Mouse (Mus musculus): ENCODE measurements around the gene Shisa6. TPM values are rescaled to one million over a fixed set of nuclear protein-coding genes. Genes with fewer than 3 reads are reported as not detected.
"Not testable (repeated sequence)": the region's sequence is repeated elsewhere in the genome, so short reads cannot be mapped to it uniquely, and the experiment has no call there.

The Shisa6 gene
- polyA plus RNA-seq, 1 experiment from 2014 or later: 0.09 TPM

DNA sequence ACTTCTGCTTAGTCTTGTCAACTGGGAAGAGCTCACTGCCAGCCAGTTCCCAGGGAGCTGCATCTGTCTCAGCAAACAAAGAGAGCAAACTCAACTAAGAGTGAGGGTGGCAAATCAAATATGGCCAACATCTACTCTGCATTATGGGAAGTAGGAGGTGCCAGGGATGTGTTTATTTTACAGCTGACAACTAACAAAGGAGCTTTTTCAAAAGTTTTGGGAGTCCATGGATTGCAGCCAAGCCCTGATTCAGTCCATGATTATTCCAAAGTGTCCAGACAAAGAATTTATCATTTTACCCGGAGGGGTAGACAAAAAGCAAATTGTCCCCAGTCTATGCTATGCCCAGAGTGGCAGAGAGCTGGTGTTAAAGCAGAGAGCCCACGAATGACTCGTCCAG, 107.5 kb downstream of the Shisa6 start:
- no peaks in the 10 kb centered on the region for H3K27me3 ChIP-seq (ENCODE audit: poor library complexity, severe bottlenecking)
- DNase-seq (ENCODE audit: extremely low spot score, low spot score): no peak
- WGBS: 84% methylated on average over 3 of the region's 3 CpGs
- 0 out of 2 replicates have a peak, but pooled peaks cover 3% of the 10 kb centered on the region for H3K9me3 ChIP-seq
- H3K4me3 ChIP-seq: no peak overlapping the region
- no peaks in the 10 kb centered on the region for H3K4me1 ChIP-seq
- no peak overlapping the region for H3K27ac ChIP-seq
- no peaks in the 10 kb centered on the region for H3K36me3 ChIP-seq (replicated peaks)

DNA sequence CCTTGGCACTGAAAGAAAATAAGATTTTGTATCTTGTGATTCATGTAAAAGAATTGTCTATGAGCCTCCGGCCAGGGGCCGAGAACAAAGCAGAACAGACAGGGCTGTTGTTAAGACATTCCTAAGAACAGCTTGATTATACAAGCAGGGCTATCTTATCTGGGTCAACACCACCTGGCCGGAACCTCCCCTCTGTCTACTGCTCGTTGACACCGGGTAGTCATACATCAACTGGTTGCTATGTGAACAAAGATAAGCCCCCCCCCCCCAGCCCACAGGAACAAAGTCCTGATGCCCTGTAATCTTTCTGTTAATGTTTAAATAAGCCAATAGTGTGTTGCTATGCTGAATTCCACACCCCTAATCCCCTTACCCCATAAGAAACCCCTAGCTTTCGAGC, 117.0 kb downstream of the Shisa6 start:
- not testable (repeated sequence) for H3K27ac ChIP-seq; H3K36me3 ChIP-seq (replicated peaks); H3K4me1 ChIP-seq; DNase-seq (ENCODE audit: extremely low spot score, low spot score); H3K4me3 ChIP-seq; H3K9me3 ChIP-seq; H3K27me3 ChIP-seq (ENCODE audit: poor library complexity, severe bottlenecking)
- 92% methylated on average over 6 of the region's 6 CpGs for whole genome bisulfite sequencing

- H3K4me1 ChIP-seq: peaks cover 6% of the 10 kb centered on the region
- DNase-seq (ENCODE audit: extremely low spot score, low spot score): no peak
- H3K4me3 ChIP-seq: no peak overlapping the region
Observed at GRCm38 (mm10) chr11:66400036-66400435, 125.7 kb downstream of the Shisa6 start.

DNA sequence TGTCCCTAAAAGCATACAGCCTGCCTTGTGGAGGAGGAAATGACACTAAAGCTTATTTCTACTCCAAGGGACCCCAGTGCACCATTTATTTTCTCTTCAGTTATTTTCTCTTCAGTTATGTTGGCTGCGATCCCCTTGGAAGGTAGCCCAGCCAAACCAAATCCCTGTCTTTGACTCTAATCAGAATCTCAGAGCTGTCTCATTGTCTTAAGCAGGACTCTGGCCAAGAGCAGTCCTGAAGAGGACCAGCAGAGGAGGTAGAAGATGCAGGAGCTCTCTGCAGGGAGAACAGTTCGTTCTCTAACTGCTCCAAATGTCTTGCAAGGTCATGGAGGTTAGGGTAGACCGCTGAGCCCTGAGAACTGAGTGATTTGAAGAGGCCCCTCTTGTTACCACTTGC, 138.2 kb downstream of the Shisa6 start:
- Histone ChIP-seq H3K27ac (no peak overlapping the region), H3K4me3 (no peak overlapping the region), H3K36me3 (replicated peaks) (no peaks in the 10 kb centered on the region), H3K9me3 (no peaks in the 10 kb centered on the region), H3K4me1 (0 out of 2 replicates have a peak, but pooled peaks cover 3% of the 10 kb centered on the region), H3K27me3 (ENCODE audit: poor library complexity, severe bottlenecking) (no peaks in the 10 kb centered on the region)
- DNase-seq (ENCODE audit: extremely low spot score, low spot score): no peak
- 84% methylated on average over 3 of the region's 3 CpGs for whole genome bisulfite sequencing

More at GRCm38 (mm10) chr11:66400036-66400435, 125.7 kb downstream of the Shisa6 start:
- no peak overlapping the region for H3K27ac ChIP-seq
- no peaks in the 10 kb centered on the region for H3K9me3 ChIP-seq
- H3K27me3 ChIP-seq (ENCODE audit: poor library complexity, severe bottlenecking): no peaks in the 10 kb centered on the region
- 64% methylated on average over 7 of the region's 7 CpGs for WGBS
- no peaks in the 10 kb centered on the region for H3K36me3 ChIP-seq (replicated peaks)

- H3K36me3 ChIP-seq (replicated peaks): no peaks in the 10 kb centered on the region
- no peaks in the 10 kb centered on the region for H3K27me3 ChIP-seq (ENCODE audit: poor library complexity, severe bottlenecking)
- peaks cover 6% of the 10 kb centered on the region for H3K4me1 ChIP-seq
- DNase-seq (ENCODE audit: extremely low spot score, low spot score): no peak
- no peaks in the 10 kb centered on the region for H3K9me3 ChIP-seq
- H3K27ac ChIP-seq: no peak overlapping the region
- 78% methylated on average over 3 of the region's 3 CpGs for WGBS
- H3K4me3 ChIP-seq: no peak overlapping the region
Observed at GRCm38 (mm10) chr11:66371796-66372195, 154.0 kb downstream of the Shisa6 start.

GRCm38 (mm10) chr11:66369764-66370163, 156.0 kb downstream of the Shisa6 start:
- 93% methylated on average over 4 of the region's 4 CpGs for WGBS
- Histone ChIP-seq H3K36me3 (replicated peaks) (no peaks in the 10 kb centered on the region), H3K4me1 (peaks cover 6% of the 10 kb centered on the region), H3K27ac (no peak overlapping the region), H3K9me3 (no peaks in the 10 kb centered on the region), H3K4me3 (no peak overlapping the region), H3K27me3 (ENCODE audit: poor library complexity, severe bottlenecking) (no peaks in the 10 kb centered on the region)
- no peak for DNase-seq (ENCODE audit: extremely low spot score, low spot score)

DNA sequence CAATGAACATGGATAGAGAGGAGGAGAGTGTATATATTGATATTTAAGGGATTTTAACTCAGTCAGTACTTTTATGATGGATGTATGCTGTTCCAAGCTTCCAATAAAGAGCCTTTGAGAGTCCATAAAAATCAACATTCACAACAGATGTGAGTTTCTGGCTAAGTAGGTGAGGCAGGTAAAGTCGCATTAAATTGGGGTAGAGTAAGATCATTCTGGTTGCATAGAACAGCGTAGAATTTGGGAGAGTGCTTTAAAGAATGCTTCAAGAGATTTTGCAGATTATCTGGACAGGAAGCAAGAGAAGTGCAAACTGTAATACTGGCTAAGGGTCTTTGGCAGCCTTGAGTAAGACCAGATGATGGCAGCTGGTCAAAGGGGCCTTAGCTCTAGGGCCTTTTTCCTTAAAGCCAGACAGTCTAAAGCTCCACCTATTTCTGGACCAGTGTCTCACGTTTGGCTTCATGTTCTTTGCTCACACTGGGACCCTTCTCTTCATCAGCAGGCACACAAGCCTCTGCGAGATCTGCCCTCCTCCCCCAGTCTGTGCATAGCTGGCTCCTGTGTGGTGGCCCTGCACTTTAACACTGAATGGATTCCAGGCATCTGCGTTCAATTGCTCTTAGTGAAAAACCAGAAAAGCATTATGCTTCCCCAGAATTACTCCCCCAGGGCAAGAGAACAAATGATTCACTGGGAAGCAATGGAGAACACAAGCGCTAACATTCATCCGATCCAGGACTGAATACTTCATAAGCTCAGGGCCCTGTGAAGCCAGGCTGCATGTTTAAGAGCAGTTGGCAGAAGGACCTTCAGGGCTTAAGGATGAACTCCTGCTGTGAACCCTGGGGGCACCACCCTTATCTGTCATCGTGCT, 158.7 kb downstream of the Shisa6 start:
- Histone ChIP-seq H3K9me3 (no peaks in the 10 kb centered on the region), H3K27ac (no peak overlapping the region), H3K4me3 (no peak overlapping the region), H3K36me3 (replicated peaks) (no peaks in the 10 kb centered on the region), H3K4me1 (peaks cover 6% of the 10 kb centered on the region), H3K27me3 (ENCODE audit: poor library complexity, severe bottlenecking) (no peaks in the 10 kb centered on the region)
- WGBS: 61% methylated on average over 8 of the region's 8 CpGs
- no peak for DNase-seq (ENCODE audit: extremely low spot score, low spot score)

DNA sequence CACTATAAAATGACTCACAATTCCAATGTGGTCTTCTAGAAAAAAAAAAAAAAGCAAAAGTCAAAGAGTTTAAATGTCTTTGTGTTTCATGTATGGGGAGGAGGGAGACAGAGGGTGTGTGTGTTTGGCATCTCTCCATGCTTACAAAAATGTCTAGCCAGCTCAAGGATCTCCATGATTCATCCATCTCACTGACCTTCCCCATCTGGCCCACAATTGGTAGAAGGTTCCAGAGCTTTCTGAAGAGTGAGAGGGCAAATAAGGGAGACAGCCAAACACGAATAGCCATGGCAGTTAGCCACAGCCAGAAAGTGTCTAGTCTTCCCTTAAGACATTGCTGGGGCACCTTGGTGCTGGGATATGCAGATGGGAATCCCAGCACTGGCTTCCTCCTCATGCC, 166.0 kb downstream of the Shisa6 start:
- Histone ChIP-seq H3K27me3 (ENCODE audit: poor library complexity, severe bottlenecking) (no peaks in the 10 kb centered on the region), H3K9me3 (no peaks in the 10 kb centered on the region), H3K4me1 (no peaks in the 10 kb centered on the region), H3K4me3 (no peak overlapping the region), H3K27ac (no peak overlapping the region), H3K36me3 (replicated peaks) (no peaks in the 10 kb centered on the region)
- WGBS: 94% methylated on average over 1 of the region's 1 CpGs
- no peak for DNase-seq (ENCODE audit: extremely low spot score, low spot score)

DNA sequence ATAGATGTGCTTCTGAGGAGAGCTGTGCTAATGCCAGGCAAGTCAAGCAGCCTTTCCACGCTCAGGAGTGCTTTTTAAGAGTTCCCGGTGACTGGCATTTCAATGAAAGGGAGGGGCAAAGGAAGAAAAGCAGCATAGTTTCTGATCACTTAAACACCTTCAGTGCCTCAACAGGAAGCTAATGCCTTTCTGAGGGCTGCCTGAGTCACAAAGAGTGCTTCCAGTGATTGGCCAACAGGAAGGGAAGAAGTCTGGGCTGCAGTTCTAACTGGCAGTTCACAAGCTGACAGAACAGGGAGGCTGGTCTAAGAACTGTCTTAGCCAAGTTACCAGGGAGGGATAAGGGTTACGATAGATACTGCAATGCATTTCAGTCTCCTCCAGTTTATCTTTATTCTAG, 180.9 kb downstream of the Shisa6 start:
- Histone ChIP-seq H3K27me3 (ENCODE audit: poor library complexity, severe bottlenecking) (no peaks in the 10 kb centered on the region), H3K4me1 (no peaks in the 10 kb centered on the region), H3K4me3 (no peak overlapping the region), H3K36me3 (replicated peaks) (no peaks in the 10 kb centered on the region), H3K27ac (no peak overlapping the region), H3K9me3 (no peaks in the 10 kb centered on the region)
- no peak for DNase-seq (ENCODE audit: extremely low spot score, low spot score)
- WGBS: 51% methylated on average over 3 of the region's 3 CpGs

DNA sequence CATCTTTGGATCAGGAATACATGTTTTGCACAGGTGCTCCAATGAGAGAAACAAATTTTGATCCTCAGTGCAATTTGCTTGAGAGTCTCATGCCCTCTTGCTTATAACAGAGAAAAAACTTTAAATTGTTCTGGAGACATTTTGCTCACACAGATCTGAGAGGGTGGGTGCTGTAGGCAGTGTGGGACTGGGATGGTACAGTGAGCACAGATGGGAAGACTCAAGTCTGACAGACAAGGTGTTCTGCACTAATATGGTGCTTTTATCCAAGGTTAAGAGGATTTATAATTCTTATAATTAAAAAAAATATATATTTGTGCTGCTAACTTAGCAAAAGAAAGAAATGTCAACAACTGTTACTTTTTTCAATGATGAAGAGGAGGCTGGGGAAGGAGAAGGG, 189.5 kb downstream of the Shisa6 start:
- no peaks in the 10 kb centered on the region for H3K27me3 ChIP-seq (ENCODE audit: poor library complexity, severe bottlenecking)
- H3K27ac ChIP-seq: no peak overlapping the region
- no peak overlapping the region for H3K4me3 ChIP-seq
- H3K9me3 ChIP-seq: 0 out of 2 replicates have a peak, but pooled peaks cover 4% of the 10 kb centered on the region
- no peak for DNase-seq (ENCODE audit: extremely low spot score, low spot score)
- no peaks in the 10 kb centered on the region for H3K36me3 ChIP-seq (replicated peaks)
- no peaks in the 10 kb centered on the region for H3K4me1 ChIP-seq

DNA sequence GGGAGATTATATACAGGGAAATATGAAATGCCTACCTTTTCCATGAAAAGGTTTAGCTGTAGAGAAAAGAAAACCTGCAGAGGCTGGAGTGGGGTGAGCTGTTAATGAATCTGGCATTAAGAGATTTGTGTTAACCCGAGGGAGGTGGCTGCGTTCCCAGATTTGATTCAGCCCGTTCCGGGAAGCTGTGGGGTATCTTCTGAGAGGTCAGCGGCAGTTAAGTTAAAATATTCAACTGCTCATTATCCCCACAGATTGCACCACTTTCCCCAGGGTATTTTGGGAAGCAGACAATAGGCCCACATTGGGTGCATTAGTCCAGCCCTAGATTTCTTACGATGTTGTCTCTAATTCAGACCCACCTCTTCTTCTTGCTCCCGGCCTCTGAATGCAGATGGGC, 213.0 kb downstream of the Shisa6 start:
- no peaks in the 10 kb centered on the region for H3K36me3 ChIP-seq (replicated peaks)
- H3K27me3 ChIP-seq (ENCODE audit: poor library complexity, severe bottlenecking): no peaks in the 10 kb centered on the region
- no peaks in the 10 kb centered on the region for H3K4me1 ChIP-seq
- no peak overlapping the region for H3K4me3 ChIP-seq
- DNase-seq (ENCODE audit: extremely low spot score, low spot score): no peak
- H3K9me3 ChIP-seq: no peaks in the 10 kb centered on the region
- H3K27ac ChIP-seq: no peak overlapping the region
- WGBS: 85% methylated on average over 7 of the region's 7 CpGs

DNA sequence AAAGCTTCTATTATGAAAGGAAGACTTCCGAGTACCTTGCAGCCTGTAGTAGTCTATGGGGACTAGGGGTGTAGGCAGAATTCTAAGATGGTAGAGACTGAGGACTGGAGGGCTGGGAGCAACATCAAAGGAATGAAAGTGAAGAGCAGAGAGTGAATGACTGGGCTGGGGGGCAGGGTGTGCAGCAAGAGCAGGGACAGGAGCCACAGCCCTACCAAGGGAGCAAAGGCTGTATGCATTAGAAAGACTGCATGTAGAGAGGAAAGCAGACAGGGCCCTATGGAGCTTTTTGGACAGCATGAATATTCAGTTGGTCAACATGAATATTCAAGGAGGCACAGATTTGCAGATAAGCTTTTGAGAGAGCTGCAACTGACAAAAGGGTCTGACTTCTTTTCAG, 221.4 kb downstream of the Shisa6 start:
- Histone ChIP-seq H3K4me1 (no peaks in the 10 kb centered on the region), H3K27ac (no peak overlapping the region), H3K27me3 (ENCODE audit: poor library complexity, severe bottlenecking) (no peaks in the 10 kb centered on the region), H3K36me3 (replicated peaks) (no peaks in the 10 kb centered on the region), H3K4me3 (no peak overlapping the region), H3K9me3 (no peaks in the 10 kb centered on the region)
- no peak for DNase-seq (ENCODE audit: extremely low spot score, low spot score)
- WGBS: 85% methylated on average over 1 of the region's 1 CpGs

DNA sequence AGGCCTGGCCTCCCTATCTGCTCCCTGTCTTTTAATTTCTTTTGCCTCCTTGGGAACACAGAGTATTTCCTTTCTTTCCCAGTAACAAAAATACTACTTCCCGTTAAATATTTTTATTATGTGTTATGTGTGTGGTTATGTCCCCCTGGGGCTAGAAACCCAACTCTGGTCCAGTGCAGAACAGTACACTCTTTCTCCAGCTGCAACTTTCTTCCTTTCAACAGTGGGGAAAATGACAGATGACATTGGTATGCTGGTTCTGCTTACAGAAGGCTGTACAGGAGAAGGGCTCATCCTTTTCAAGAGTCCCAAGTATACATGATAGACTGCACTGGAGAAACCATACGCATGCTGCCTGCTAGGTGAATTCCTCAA, 251.1 kb downstream of the Shisa6 start:
- H3K4me1 ChIP-seq: peaks cover 8% of the 10 kb centered on the region
- H3K27me3 ChIP-seq (ENCODE audit: poor library complexity, severe bottlenecking): no peaks in the 10 kb centered on the region
- DNase-seq (ENCODE audit: extremely low spot score, low spot score): no peak
- no peak overlapping the region for H3K27ac ChIP-seq
- no peaks in the 10 kb centered on the region for H3K9me3 ChIP-seq
- H3K4me3 ChIP-seq: no peak overlapping the region
- 89% methylated on average over 2 of the region's 2 CpGs for WGBS
- H3K36me3 ChIP-seq (replicated peaks): no peaks in the 10 kb centered on the region
